Mouse (Mus musculus) stomach, embryonic 14.5 days (tissue): ENCODE measurements around the gene Mgmt. TPM values are rescaled to one million over a fixed set of nuclear protein-coding genes. Genes with fewer than 3 reads are reported as not detected.

ENCODE experiments used
- ATAC-seq: fragments of 200-750 bp; cut with Nextera tagmentation; 2 replicates; pipeline ENCODE4 v1.8.0; 2017; ENCODE audit warnings: low read depth, moderate TSS enrichment; ENCODE audit not compliant: insufficient number of reproducible peaks, insufficient read depth, low FRiP score
- H3K27ac ChIP-seq: fragments of 300-500 bp; sonication (generic); 2 replicates; pipeline ENCODE4 v1.5.1; 2014; ENCODE audit warnings: mild to moderate bottlenecking, low read length, moderate library complexity, mixed read lengths
- H3K27me3 ChIP-seq: fragments of 300-500 bp; sonication (generic); 2 replicates; pipeline ENCODE4 v1.6.1; 2014; ENCODE audit warnings: low read length, control low read depth, mixed read lengths; ENCODE audit not compliant: control insufficient read depth, insufficient read depth
- H3K36me3 ChIP-seq: fragments of 300-500 bp; sonication (generic); 2 replicates; pipeline ENCODE4 v1.6.1; 2014; ENCODE audit warnings: mild to moderate bottlenecking, control low read depth, low read length, moderate library complexity, mixed read lengths; ENCODE audit not compliant: control insufficient read depth, insufficient read depth
- H3K4me1 ChIP-seq: fragments of 300-500 bp; sonication (generic); 2 replicates; pipeline ENCODE4 v1.6.1; 2014; ENCODE audit warnings: low read length, control low read depth, mixed read lengths; ENCODE audit not compliant: control insufficient read depth, insufficient read depth
- H3K4me2 ChIP-seq: fragments of 300-500 bp; sonication (generic); replicated peaks from 2 replicates; pipeline ENCODE4 v1.6.1; 2014; ENCODE audit warnings: low read depth, low read length, control low read depth
- H3K4me3 ChIP-seq: fragments of 300-500 bp; sonication (generic); 2 replicates; pipeline ENCODE4 v1.5.1; 2014; ENCODE audit warnings: low read depth, low read length, control low read depth
- H3K9ac ChIP-seq: fragments of 300-500 bp; sonication (generic); replicated peaks from 2 replicates; pipeline ENCODE4 v1.6.1; 2014; ENCODE audit warnings: low read depth, mild to moderate bottlenecking, control low read depth, low read length, moderate library complexity, mixed read lengths
- H3K9me3 ChIP-seq: fragments of 300-500 bp; sonication (generic); 2 replicates; pipeline ENCODE4 v1.6.1; 2016; ENCODE audit warnings: low read depth, low read length, control low read depth; ENCODE audit not compliant: control insufficient read depth
- WGBS: fragments of 180-500 bp; shearing (Covaris S2); extraction: QIAGEN DNeasy Blood & Tissue Kit; methylation state at CpG from one replicate; pipeline ENCODE4 v1.1.7; 2014; 5-methylcytosine and 5-hydroxymethylcytosine counted together
- polyA plus RNA-seq: library from polyadenylated mRNA; unstranded; fragments of >200 nt; fragmentation: Nextera tagmentation; extraction: Ambion mirVana; gene quantifications from 2 replicates; pipeline ENCODE4 v1.2.1, GENCODE M21; 2014

Mgmt gene
- polyA plus RNA-seq, 1 experiment from 2014 or later = 10.5 TPM

- H3K9me3 ChIP-seq = peaks cover 5% of the 10 kb centered on the region; the same call in 1 of the 2 replicates
- 66% methylated on average over 4 of the region's 4 CpGs for WGBS
- no peak overlapping the region for H3K9ac ChIP-seq
- no peak overlapping the region for H3K27ac ChIP-seq
- no peak for ATAC-seq
- no peak overlapping the region for H3K4me3 ChIP-seq
- H3K4me2 ChIP-seq = no peak overlapping the region
- H3K4me1 ChIP-seq = peaks cover 12% of the 10 kb centered on the region
- H3K27me3 ChIP-seq = no peaks in the 10 kb centered on the region
- H3K36me3 ChIP-seq = no peaks in the 10 kb centered on the region
Measured at GRCm38 (mm10) chr7:137037471-137037870, 143.1 kb downstream of the Mgmt start.

GRCm38 (mm10) chr7:137037872-137038271 lies 143.5 kb downstream of the Mgmt start:
- H3K27ac ChIP-seq = no peak overlapping the region
- peaks cover 12% of the 10 kb centered on the region for H3K4me1 ChIP-seq
- peaks cover 5% of the 10 kb centered on the region; the same call in 1 of the 2 replicates for H3K9me3 ChIP-seq
- H3K36me3 ChIP-seq = no peaks in the 10 kb centered on the region
- no peak for ATAC-seq
- no peaks in the 10 kb centered on the region for H3K27me3 ChIP-seq
- WGBS = 25% methylated on average over 5 of the region's 5 CpGs
- no peak overlapping the region for H3K9ac ChIP-seq
- no peak overlapping the region for H3K4me2 ChIP-seq
- H3K4me3 ChIP-seq = no peak overlapping the region

GRCm38 (mm10) chr7:137038311-137038945 lies 144.0 kb downstream of the Mgmt start:
- ATAC-seq = no peak
- no peak overlapping the region for H3K4me2 ChIP-seq
- H3K27me3 ChIP-seq = no peaks in the 10 kb centered on the region
- H3K4me3 ChIP-seq = no peak overlapping the region
- H3K27ac ChIP-seq = no peak overlapping the region
- WGBS = 62% methylated on average over 10 of the region's 10 CpGs
- H3K9ac ChIP-seq = no peak overlapping the region
- peaks cover 5% of the 10 kb centered on the region; the same call in 1 of the 2 replicates for H3K9me3 ChIP-seq
- H3K36me3 ChIP-seq = no peaks in the 10 kb centered on the region
- H3K4me1 ChIP-seq = peaks cover 12% of the 10 kb centered on the region

- Histone ChIP-seq H3K4me3 (no peak overlapping the region), H3K4me2 (no peak overlapping the region), H3K4me1 (peaks cover 12% of the 10 kb centered on the region), H3K9me3 (peaks cover 5% of the 10 kb centered on the region; the same call in 1 of the 2 replicates), H3K36me3 (no peaks in the 10 kb centered on the region), H3K9ac (no peak overlapping the region), H3K27ac (no peak overlapping the region), H3K27me3 (no peaks in the 10 kb centered on the region)
- WGBS = 74% methylated on average over 7 of the region's 7 CpGs
- no peak for ATAC-seq
Measured at GRCm38 (mm10) chr7:137038946-137039320, 144.5 kb downstream of the Mgmt start.

- Histone ChIP-seq H3K36me3 (no peaks in the 10 kb centered on the region), H3K4me2 (no peak overlapping the region), H3K27me3 (no peaks in the 10 kb centered on the region), H3K4me3 (no peak overlapping the region), H3K27ac (no peak overlapping the region), H3K4me1 (peaks cover 12% of the 10 kb centered on the region), H3K9ac (no peak overlapping the region), H3K9me3 (no peaks in the 10 kb centered on the region)
- ATAC-seq = no peak
- WGBS = 30% methylated on average over 8 of the region's 8 CpGs
Measured at GRCm38 (mm10) chr7:137040646-137041045, 146.2 kb downstream of the Mgmt start.

DNA sequence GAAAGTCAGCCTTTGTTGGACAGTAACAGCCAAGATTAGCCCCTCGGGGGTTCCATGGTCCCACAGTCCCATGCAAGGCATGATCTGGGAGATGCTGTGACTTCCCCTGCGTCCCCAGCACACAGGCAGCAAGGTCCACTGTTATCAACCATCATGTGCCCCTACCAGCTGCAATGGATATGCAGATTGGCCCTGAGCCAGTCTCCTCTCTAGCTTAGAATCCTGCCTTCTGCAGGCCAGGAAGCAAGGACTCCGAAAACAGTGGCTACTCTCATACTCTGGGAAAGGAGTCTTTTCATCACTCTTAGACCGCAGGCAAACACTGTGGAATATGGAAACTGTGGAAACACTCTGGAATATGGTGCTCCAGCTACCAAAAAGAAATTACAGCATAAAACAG lies 152.5 kb downstream of the Mgmt start:
- 82% methylated on average over 4 of the region's 4 CpGs for WGBS
- no peak for ATAC-seq

GRCm38 (mm10) chr7:137048086-137048922 lies 153.9 kb downstream of the Mgmt start:
- ATAC-seq = no peak
- 67% methylated on average over 8 of the region's 8 CpGs for WGBS

More for the DNA sequence above, 152.5 kb downstream of the Mgmt start:
- no peak overlapping the region for H3K9ac ChIP-seq
- no peak overlapping the region for H3K27ac ChIP-seq
- H3K4me3 ChIP-seq = no peak overlapping the region
- H3K27me3 ChIP-seq = no peaks in the 10 kb centered on the region
- no peaks in the 10 kb centered on the region for H3K4me1 ChIP-seq
- H3K4me2 ChIP-seq = no peak overlapping the region
- no peaks in the 10 kb centered on the region for H3K9me3 ChIP-seq
- H3K36me3 ChIP-seq = no peaks in the 10 kb centered on the region

GRCm38 (mm10) chr7:137054343-137054742 lies 159.9 kb downstream of the Mgmt start:
- Histone ChIP-seq H3K4me2 (no peak overlapping the region), H3K36me3 (no peaks in the 10 kb centered on the region), H3K4me1 (no peaks in the 10 kb centered on the region), H3K9me3 (no peaks in the 10 kb centered on the region), H3K27ac (no peak overlapping the region), H3K27me3 (no peaks in the 10 kb centered on the region), H3K4me3 (no peak overlapping the region), H3K9ac (no peak overlapping the region)
- WGBS = 73% methylated on average over 5 of the region's 5 CpGs
- no peak for ATAC-seq

More at GRCm38 (mm10) chr7:137048086-137048922, 153.9 kb downstream of the Mgmt start:
- Histone ChIP-seq H3K9me3 (no peaks in the 10 kb centered on the region), H3K4me2 (no peak overlapping the region), H3K36me3 (no peaks in the 10 kb centered on the region), H3K27me3 (no peaks in the 10 kb centered on the region), H3K27ac (no peak overlapping the region), H3K4me3 (no peak overlapping the region), H3K4me1 (no peaks in the 10 kb centered on the region), H3K9ac (no peak overlapping the region)
